Mouse (Mus musculus): ENCODE results near the gene Mrpl44.

DNA sequence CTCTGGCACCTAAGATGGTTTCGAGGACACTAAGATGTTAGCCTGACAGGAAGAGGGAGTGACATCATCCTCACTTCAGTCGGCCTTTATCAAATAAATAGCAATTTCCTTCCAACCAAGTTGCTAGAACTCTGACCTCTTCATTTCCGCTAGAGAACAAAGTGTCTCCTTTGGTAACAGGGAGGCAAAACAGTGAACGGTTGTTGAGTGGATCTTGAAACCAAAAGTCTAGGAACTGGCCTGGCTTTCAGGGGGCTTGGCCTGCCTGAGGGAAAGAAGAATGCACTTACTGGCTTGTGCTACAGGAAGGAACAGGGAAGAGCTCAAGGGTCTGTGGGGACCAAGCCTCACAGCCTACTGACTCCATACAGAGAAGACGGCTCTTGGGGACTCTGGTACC, 24.6 kb upstream of the Mrpl44 start:
- TF ChIP-seq CTCF (IDR thresholded peaks at IDR 0.05; ENCODE audit: low read depth, low read length) (no peak), GATA1 (IDR thresholded peaks at IDR 0.05; ENCODE audit: borderline replicate concordance, low read length) (no peak), TAL1 (conservative IDR thresholded peaks at IDR 0.05; ENCODE audit: low read depth, low read length) (no peak)

Measured in G1E (cell line).